Mouse (Mus musculus): ENCODE data around the gene Dapk2. TPM values are rescaled to one million over a fixed set of nuclear protein-coding genes. Genes with fewer than 3 reads are reported as not detected.
A peak's percentile ranks its signal among the peaks of the same experiment; 100 is the strongest.

Gene Dapk2
- polyA plus RNA-seq, 1 experiment, result 0.30 TPM

DNA sequence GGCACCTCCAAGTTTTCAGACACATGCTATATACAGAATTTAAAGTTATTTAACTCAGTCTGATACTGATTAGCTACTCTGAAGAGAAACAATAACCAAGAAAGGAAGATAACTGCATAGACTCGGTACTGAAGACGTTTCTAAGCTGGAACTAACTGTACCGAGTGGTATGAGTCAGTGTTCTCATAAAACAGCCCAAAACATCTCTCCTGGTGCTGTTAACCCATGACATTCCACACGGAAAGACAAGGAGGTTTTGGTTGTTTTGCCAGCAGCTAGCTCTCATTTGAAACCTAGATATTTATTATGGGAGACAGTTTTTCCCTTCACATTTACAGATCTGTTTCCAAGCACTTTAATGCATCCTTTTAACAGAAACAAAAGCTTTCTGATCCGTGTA, 34.4 kb upstream of the Dapk2 start:
- Histone ChIP-seq H3K4me3 (ENCODE audit: insufficient read depth, low read length) (peak overlapping the region; percentile 85), H3K27ac (ENCODE audit: insufficient read depth, low read length) (peak overlapping the region; percentile 59), H3K4me1 (ENCODE audit: control insufficient read depth, insufficient read depth, low read length) (no peaks in the 10 kb centered on the region)
- TF ChIP-seq CTCF (IDR thresholded peaks at IDR 0.05; ENCODE audit: borderline replicate concordance, insufficient read depth, low read length) (no peak), POLR2A (IDR thresholded peaks at IDR 0.05; ENCODE audit: low read depth, low read length) (no peak)

DNA sequence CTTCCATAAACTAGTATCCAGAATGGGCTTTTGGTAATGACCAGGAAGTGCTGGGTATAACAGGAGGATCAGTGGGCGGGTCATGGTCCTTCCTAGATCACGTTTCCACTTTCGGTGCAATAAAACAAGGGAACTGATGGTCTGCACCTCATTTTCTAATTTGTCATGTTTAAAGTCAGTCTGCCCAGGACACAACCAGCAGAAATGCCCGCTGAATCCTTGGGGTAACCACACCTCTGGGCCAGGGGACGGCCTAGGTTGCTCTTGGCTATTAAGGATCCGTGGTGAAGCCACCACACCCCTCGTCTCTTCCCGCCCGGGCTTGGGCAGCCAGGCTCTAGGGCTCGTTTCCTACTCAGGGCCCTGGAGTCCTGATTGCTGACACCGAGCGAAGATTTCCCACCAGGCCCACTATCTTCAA, 33.9 kb upstream of the Dapk2 start:
- TF ChIP-seq POLR2A (IDR thresholded peaks at IDR 0.05; ENCODE audit: low read depth, low read length) (0 out of 2 replicates have a peak, but pooled peaks have one; percentile 32), CTCF (IDR thresholded peaks at IDR 0.05; ENCODE audit: borderline replicate concordance, insufficient read depth, low read length) (no peak)
- H3K27ac ChIP-seq (ENCODE audit: insufficient read depth, low read length), result peak overlapping the region; percentile 59

DNA sequence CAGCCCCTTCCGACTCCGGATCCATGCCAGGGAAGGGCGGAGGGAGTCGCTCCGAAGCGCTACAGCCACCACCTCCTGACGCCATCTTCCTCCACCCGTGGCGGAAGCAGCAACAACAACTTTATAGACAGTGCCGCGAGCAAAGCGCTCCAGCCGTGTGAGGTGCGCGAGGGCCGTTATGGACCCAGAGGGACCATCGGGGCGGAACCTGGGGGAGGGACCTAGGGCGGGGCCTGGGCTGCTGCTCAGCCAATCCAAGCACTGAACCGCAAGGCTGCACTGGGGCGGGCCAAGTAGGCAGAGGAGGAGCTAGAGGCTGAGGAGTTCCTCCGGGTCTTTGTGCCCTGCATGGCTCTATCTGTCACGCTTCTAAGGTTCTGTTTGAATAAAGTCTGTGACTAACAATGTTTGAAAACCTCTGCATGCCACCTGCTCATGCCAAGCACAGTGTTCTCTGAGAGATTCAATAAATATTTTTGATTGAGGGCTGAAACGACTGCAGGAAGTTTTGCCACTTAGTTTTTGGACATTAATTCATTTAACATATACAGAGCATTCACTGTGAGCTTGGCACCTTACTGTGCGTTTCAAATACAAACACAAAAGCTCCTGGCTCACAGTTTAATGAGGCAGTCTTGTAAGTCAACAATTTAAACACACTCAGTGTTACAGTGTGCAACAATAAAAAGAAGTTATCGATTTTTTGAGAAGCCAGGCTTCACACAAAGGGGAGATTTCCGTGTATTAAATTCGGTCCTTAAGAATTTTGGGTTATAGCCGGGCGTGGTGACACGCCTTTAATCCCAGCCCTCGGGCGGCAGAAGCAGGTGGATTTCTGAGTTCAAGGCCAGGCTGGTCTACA, 33.1 kb upstream of the Dapk2 start:
- Histone ChIP-seq H3K4me1 (ENCODE audit: control insufficient read depth, insufficient read depth, low read length) (no peaks in the 10 kb centered on the region), H3K4me3 (ENCODE audit: insufficient read depth, low read length) (peak overlapping the region; percentile 85), H3K27ac (ENCODE audit: insufficient read depth, low read length) (peak overlapping the region; percentile 59)
- TF ChIP-seq POLR2A (IDR thresholded peaks at IDR 0.05; ENCODE audit: low read depth, low read length) (peak; percentile 95), CTCF (IDR thresholded peaks at IDR 0.05; ENCODE audit: borderline replicate concordance, insufficient read depth, low read length) (no peak)

More for the DNA sequence above, 33.9 kb upstream of the Dapk2 start:
- Histone ChIP-seq H3K4me1 (ENCODE audit: control insufficient read depth, insufficient read depth, low read length) (no peaks in the 10 kb centered on the region), H3K4me3 (ENCODE audit: insufficient read depth, low read length) (peak overlapping the region; percentile 85)

DNA sequence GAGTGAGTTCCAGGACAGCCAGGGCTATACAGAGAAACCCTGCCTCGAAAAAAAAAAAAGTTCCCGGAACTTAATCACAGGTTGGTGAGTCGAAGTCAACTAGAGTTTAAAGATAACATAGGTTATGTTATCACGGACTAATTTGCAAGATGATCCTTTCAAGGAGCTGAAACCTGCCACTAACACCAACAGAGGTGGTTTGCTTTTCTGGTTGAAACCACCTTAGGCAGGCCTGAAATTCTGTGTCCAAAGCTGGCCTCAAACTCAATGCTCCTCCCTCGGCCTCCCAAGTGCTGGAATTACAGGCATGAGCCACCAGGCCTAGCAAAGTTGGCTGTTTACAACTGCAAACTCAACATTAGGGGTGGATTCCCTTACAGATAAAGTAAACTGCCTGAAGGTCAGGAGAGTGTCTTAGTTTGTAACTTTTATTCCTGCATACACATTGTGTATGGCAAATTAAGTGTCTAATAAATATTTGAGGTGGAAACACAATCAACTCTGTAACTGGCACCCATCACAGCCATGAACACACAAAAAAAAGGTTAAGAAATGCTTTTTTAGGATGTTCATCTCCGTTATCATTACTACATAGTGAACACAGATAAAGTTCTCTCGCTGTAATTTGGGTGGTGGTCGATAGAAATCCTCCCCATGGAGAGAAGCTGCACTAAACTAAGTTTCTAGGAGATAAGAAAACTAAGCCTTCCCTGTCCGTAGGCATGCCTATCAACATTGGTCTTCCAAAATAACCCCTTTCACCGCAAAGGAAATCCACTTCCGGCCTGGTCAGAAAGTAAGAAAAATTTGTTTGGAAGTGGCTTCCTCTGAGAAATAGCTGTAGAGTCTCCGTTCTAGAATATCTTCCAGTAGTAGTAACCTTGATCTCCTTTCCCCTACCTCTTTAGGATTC, 32.2 kb upstream of the Dapk2 start:
- Histone ChIP-seq H3K27ac (ENCODE audit: insufficient read depth, low read length) (peak overlapping the region; percentile 67), H3K4me1 (ENCODE audit: control insufficient read depth, insufficient read depth, low read length) (no peaks in the 10 kb centered on the region), H3K4me3 (ENCODE audit: insufficient read depth, low read length) (peak overlapping the region; percentile 29)
- TF ChIP-seq POLR2A (IDR thresholded peaks at IDR 0.05; ENCODE audit: low read depth, low read length) (0 out of 2 replicates have a peak, but pooled peaks have one; percentile 24), CTCF (IDR thresholded peaks at IDR 0.05; ENCODE audit: borderline replicate concordance, insufficient read depth, low read length) (no peak)

DNA sequence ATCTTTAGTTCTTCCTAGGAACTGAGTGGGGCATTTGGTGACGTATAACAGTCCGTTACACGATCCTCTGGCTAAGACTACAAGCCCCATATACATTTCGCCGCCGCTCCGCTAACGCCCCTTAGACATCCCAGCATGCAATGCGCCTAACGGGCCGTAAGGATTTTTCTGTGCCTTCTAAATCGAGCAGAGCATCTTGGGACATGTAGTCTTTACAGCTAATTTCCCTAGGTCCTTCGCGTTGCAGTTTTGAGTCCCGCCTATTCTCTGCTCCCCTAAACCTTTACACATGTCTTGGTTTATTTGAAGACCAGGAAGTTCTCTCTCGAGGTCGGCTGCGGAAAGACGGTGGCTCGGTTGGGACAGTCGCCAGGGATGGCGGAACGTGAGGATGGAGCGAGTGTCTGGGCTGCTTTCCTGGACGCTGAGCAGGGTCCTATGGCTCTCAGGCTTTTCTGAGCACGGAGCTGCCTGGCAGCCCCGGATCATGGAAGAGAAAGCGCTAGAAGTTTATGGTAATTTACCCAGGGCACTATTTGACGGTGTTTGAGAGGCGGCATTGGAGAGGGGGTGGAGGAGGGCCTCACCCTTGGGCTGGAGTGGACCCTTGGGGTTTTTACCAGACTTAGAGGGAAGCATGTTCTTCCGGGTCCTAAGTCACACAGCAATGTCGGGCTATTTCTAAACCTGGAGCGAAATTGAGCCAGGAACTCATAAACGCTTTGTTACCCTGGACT, 31.4 kb upstream of the Dapk2 start, which contains the start of the genes Snx1 and Ciao2a:
Snx1 (minus strand) TSS at position 132 of the 737 bp plus-strand sequence.
Ciao2a (plus strand) TSS at position 156 of the 737 bp plus-strand sequence.
- peak within 1 kb of the TSS; percentile 67 for H3K27ac ChIP-seq (ENCODE audit: insufficient read depth, low read length)
- peak within 1 kb of the TSS; percentile 49 for H3K4me3 ChIP-seq (ENCODE audit: insufficient read depth, low read length)
- H3K4me1 ChIP-seq (ENCODE audit: control insufficient read depth, insufficient read depth, low read length), result no peaks in the 10 kb centered on the region
- TF ChIP-seq CTCF (IDR thresholded peaks at IDR 0.05; ENCODE audit: borderline replicate concordance, insufficient read depth, low read length), result no peak
- peak; percentile 55 for TF ChIP-seq POLR2A (IDR thresholded peaks at IDR 0.05; ENCODE audit: low read depth, low read length)

DNA sequence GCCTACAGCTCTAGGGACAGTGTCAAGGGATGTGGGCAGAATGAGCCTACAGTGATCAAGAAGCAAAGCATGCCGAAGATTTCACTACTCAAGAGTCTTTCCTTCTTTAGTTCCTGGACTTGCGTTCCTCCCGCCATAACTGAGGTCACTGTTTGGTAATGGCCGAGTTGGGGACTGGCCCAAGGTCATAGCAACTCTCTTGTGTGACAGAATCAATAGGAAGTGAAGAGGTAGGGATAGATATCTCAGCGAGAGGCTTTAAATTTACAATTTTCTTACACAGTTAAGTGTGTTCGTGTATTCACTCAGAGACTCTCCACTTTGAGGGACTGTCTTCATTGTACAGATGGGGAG, 30.9 kb upstream of the Dapk2 start:
- TF ChIP-seq POLR2A (IDR thresholded peaks at IDR 0.05; ENCODE audit: low read depth, low read length) (no peak), CTCF (IDR thresholded peaks at IDR 0.05; ENCODE audit: borderline replicate concordance, insufficient read depth, low read length) (no peak)
- peak overlapping the region; percentile 49 for H3K4me3 ChIP-seq (ENCODE audit: insufficient read depth, low read length)
- H3K4me1 ChIP-seq (ENCODE audit: control insufficient read depth, insufficient read depth, low read length), result no peaks in the 10 kb centered on the region
- H3K27ac ChIP-seq (ENCODE audit: insufficient read depth, low read length), result peak overlapping the region; percentile 1; the same call in 1 of the 2 replicates

DNA sequence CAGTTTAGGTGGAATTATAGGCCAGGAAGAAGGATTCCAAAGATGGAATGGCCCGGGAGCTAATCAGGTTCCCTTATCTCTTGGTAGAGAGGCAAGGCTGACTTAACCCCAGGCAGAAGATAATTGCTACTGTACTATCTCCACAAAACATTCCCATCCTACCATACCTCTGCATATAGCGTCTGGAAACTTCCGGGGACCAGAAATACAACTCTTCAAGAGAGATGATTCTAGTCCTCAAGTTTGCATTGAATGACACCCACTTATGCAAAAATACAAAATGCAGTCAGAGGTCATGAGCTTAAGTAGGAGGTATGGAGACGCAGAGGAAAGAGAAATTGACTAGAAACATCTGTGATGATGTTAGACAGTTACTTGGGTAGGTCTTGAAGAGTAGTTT, 30.1 kb upstream of the Dapk2 start:
- H3K4me1 ChIP-seq (ENCODE audit: control insufficient read depth, insufficient read depth, low read length), result no peaks in the 10 kb centered on the region
- no peak overlapping the region for H3K27ac ChIP-seq (ENCODE audit: insufficient read depth, low read length)
- no peak for TF ChIP-seq POLR2A (IDR thresholded peaks at IDR 0.05; ENCODE audit: low read depth, low read length)
- no peak for TF ChIP-seq CTCF (IDR thresholded peaks at IDR 0.05; ENCODE audit: borderline replicate concordance, insufficient read depth, low read length)
- H3K4me3 ChIP-seq (ENCODE audit: insufficient read depth, low read length), result no peak overlapping the region; the same call in 1 of the 2 replicates

DNA sequence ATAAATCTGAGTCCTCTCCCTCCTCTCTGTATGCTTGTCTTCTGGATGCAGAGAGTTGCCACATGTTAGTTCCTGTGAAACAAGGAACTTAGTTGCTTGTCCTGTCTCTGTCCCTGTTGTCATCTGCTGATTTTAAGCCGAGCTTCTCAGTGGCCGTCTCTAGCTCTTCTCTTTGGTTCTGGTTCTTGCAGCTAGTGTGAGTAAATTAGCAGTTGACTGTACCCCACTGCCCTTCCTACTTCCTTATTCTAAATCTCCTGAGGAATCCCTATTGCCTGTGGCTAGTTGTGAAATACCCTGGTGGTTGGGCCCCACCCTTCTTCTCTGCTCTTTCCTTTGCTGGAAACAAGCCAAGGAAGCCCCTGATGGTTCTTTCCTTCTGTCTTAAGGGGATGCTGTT, 26.6 kb upstream of the Dapk2 start:
- TF ChIP-seq CTCF (IDR thresholded peaks at IDR 0.05; ENCODE audit: borderline replicate concordance, insufficient read depth, low read length), result no peak
- TF ChIP-seq POLR2A (IDR thresholded peaks at IDR 0.05; ENCODE audit: low read depth, low read length), result no peak
- no peak overlapping the region for H3K4me3 ChIP-seq (ENCODE audit: insufficient read depth, low read length)

DNA sequence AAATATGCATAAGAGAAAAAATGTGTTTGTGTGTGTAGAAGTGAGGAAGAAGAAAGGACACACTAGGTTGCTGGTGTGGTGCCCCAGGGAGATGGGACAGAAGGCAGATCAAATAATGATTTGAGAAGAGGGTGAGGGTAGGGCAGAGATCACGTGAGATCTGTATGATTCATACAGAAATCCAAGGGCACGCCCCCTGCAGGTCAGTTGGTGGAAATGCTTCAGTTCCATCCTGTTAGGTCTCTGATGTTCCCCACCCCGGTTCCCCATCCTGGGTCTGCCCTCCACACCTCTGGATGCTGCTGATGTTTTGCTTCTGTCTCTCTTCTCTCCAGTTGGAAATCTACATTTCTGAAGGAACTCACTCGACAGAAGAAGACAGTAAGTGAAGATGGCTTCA, 22.1 kb upstream of the Dapk2 start:
- TF ChIP-seq POLR2A (IDR thresholded peaks at IDR 0.05; ENCODE audit: low read depth, low read length) (no peak), CTCF (IDR thresholded peaks at IDR 0.05; ENCODE audit: borderline replicate concordance, insufficient read depth, low read length) (0 out of 2 replicates have a peak, but pooled peaks have one; percentile 9)
- no peaks in the 10 kb centered on the region for H3K4me1 ChIP-seq (ENCODE audit: control insufficient read depth, insufficient read depth, low read length)
- H3K4me3 ChIP-seq (ENCODE audit: insufficient read depth, low read length), result no peak overlapping the region
- H3K27ac ChIP-seq (ENCODE audit: insufficient read depth, low read length), result no peak overlapping the region

More for the DNA sequence above, 26.6 kb upstream of the Dapk2 start:
- Histone ChIP-seq H3K4me1 (ENCODE audit: control insufficient read depth, insufficient read depth, low read length) (no peaks in the 10 kb centered on the region), H3K27ac (ENCODE audit: insufficient read depth, low read length) (no peak overlapping the region)
